Mouse (Mus musculus) right cerebral cortex, adult 18-20 months (tissue): ENCODE measurements around the gene Gm11554.
"Not testable (repeated sequence)": the region's sequence is repeated elsewhere in the genome, so short reads cannot be mapped to it uniquely, and the experiment has no call there.

Experiments used
- DNase-seq: peaks from one replicate; pipeline ENCODE4 v3.0.0; 2022; ENCODE audit warnings: mixed read lengths

Gene Gm11554

GRCm38 (mm10) chr11:99804346-99804745, at the start of gene Gm11554:
Gene Gm11554 (minus strand): TSS chr11:99804446.
- not testable (repeated sequence) for DNase-seq

GRCm38 (mm10) chr11:99851508-99851907, 47.3 kb upstream of the Gm11554 start, which contains the start of gene Krtap4-16:
Gene Krtap4-16 (minus strand): TSS chr11:99851608.
- DNase-seq, result no peak

GRCm38 (mm10) chr11:99846746-99847145, 42.5 kb upstream of the Gm11554 start:
- DNase-seq, result no peak

- no peak for DNase-seq
These were observed 37.9 kb upstream of the Gm11554 start for GRCm38 (mm10) chr11:99842185-99842584.

- no peak for DNase-seq
These were observed 33.7 kb upstream of the Gm11554 start, which contains the start of gene 2300003K06Rik for GRCm38 (mm10) chr11:99837966-99838365. Gene 2300003K06Rik (minus strand): TSS chr11:99838066.

- DNase-seq, result not testable (repeated sequence)
These were observed 11.3 kb upstream of the Gm11554 start, which contains the start of gene Gm11564 for GRCm38 (mm10) chr11:99815566-99815965. Gene Gm11564 (minus strand): TSS chr11:99815666.

GRCm38 (mm10) chr11:99809792-99810191, 5.5 kb upstream of the Gm11554 start, which contains the start of gene Krtap4-13:
Gene Krtap4-13 (minus strand): TSS chr11:99809892.
- not testable (repeated sequence) for DNase-seq

GRCm38 (mm10) chr11:99798832-99799231, 5.4 kb downstream of the Gm11554 start, which contains the start of gene Gm11569:
Gene Gm11569 (minus strand): TSS chr11:99798932.
- not testable (repeated sequence) for DNase-seq

GRCm38 (mm10) chr11:99793367-99793766, 10.9 kb downstream of the Gm11554 start, which contains the start of gene Gm11596:
Gene Gm11596 (minus strand): TSS chr11:99793467.
- no peak for DNase-seq

- DNase-seq, result not testable (repeated sequence)
These were observed 19.3 kb downstream of the Gm11554 start, which contains the start of gene Krtap4-9 for GRCm38 (mm10) chr11:99784900-99785299. Gene Krtap4-9 (plus strand): TSS chr11:99785200.

- no peak for DNase-seq
These were observed 23.6 kb downstream of the Gm11554 start, which contains the start of gene Krtap4-8 for GRCm38 (mm10) chr11:99780604-99781003. Gene Krtap4-8 (minus strand): TSS chr11:99780704.

- DNase-seq, result no peak
These were observed 25.8 kb downstream of the Gm11554 start for GRCm38 (mm10) chr11:99778401-99778800.

GRCm38 (mm10) chr11:99772813-99773212, 31.4 kb downstream of the Gm11554 start, which contains the start of gene Gm11595:
Gene Gm11595 (minus strand): TSS chr11:99772913.
- DNase-seq, result not testable (repeated sequence)

- no peak for DNase-seq
These were observed 35.8 kb downstream of the Gm11554 start for GRCm38 (mm10) chr11:99768410-99768809.

GRCm38 (mm10) chr11:99758877-99759276, 45.4 kb downstream of the Gm11554 start:
- DNase-seq, result no peak
